Mouse (Mus musculus): Measurements from ENCODE around the gene Kif21b. TPM values are rescaled to one million over a fixed set of nuclear protein-coding genes. Genes with fewer than 3 reads are reported as not detected.

Kif21b gene
- polyA plus RNA-seq, 1 experiment, result 28.6 TPM

GRCm38 (mm10) chr1:136156304-136156703, 25.1 kb downstream of the Kif21b start:
- WGBS, result 97% methylated on average over 4 of the region's 4 CpGs
- peaks cover 76% of the 10 kb centered on the region for H3K36me3 ChIP-seq (ENCODE audit: control insufficient read depth, insufficient read depth, low read length)
- H3K27ac ChIP-seq (ENCODE audit: insufficient read depth, low read depth, low read length), result peak overlapping the region; percentile 68; the same call in 1 of the 2 replicates
- H3K4me3 ChIP-seq (ENCODE audit: low read depth, low read length), result no peak overlapping the region
- peaks cover 28% of the 10 kb centered on the region for H3K4me1 ChIP-seq (ENCODE audit: control insufficient read depth, insufficient read depth, insufficient read length, low read length)
- H3K27me3 ChIP-seq (ENCODE audit: control insufficient read depth, insufficient read depth, low read length), result no peaks in the 10 kb centered on the region
- no peak for TF ChIP-seq CTCF (IDR thresholded peaks at IDR 0.05; ENCODE audit: extremely low read depth, insufficient read length, insufficient replicate concordance, low read depth, low read length)
- TF ChIP-seq POLR2A (IDR thresholded peaks at IDR 0.05; ENCODE audit: low read depth, low read length), result no peak

- peak overlapping the region; percentile 68 for H3K27ac ChIP-seq (ENCODE audit: insufficient read depth, low read depth, low read length)
- WGBS, result 86% methylated on average over 4 of the region's 4 CpGs
These were observed 25.8 kb downstream of the Kif21b start for GRCm38 (mm10) chr1:136156951-136157350.

GRCm38 (mm10) chr1:136159830-136160229, 28.6 kb downstream of the Kif21b start:
- 79% methylated on average over 12 of the region's 12 CpGs for WGBS
- Histone ChIP-seq H3K27ac (ENCODE audit: insufficient read depth, low read depth, low read length) (no peak overlapping the region), H3K36me3 (ENCODE audit: control insufficient read depth, insufficient read depth, low read length) (peaks cover 72% of the 10 kb centered on the region), H3K4me1 (ENCODE audit: control insufficient read depth, insufficient read depth, insufficient read length, low read length) (peaks cover 19% of the 10 kb centered on the region), H3K4me3 (ENCODE audit: low read depth, low read length) (no peak overlapping the region), H3K27me3 (ENCODE audit: control insufficient read depth, insufficient read depth, low read length) (no peaks in the 10 kb centered on the region)
- no peak for TF ChIP-seq CTCF (IDR thresholded peaks at IDR 0.05; ENCODE audit: extremely low read depth, insufficient read length, insufficient replicate concordance, low read depth, low read length)
- no peak for TF ChIP-seq POLR2A (IDR thresholded peaks at IDR 0.05; ENCODE audit: low read depth, low read length)

More at GRCm38 (mm10) chr1:136156951-136157350, 25.8 kb downstream of the Kif21b start:
- Histone ChIP-seq H3K27me3 (ENCODE audit: control insufficient read depth, insufficient read depth, low read length) (no peaks in the 10 kb centered on the region), H3K36me3 (ENCODE audit: control insufficient read depth, insufficient read depth, low read length) (peaks cover 77% of the 10 kb centered on the region), H3K4me3 (ENCODE audit: low read depth, low read length) (no peak overlapping the region), H3K4me1 (ENCODE audit: control insufficient read depth, insufficient read depth, insufficient read length, low read length) (peaks cover 28% of the 10 kb centered on the region)
- TF ChIP-seq CTCF (IDR thresholded peaks at IDR 0.05; ENCODE audit: extremely low read depth, insufficient read length, insufficient replicate concordance, low read depth, low read length), result no peak
- TF ChIP-seq POLR2A (IDR thresholded peaks at IDR 0.05; ENCODE audit: low read depth, low read length), result no peak

GRCm38 (mm10) chr1:136160297-136160696, 29.1 kb downstream of the Kif21b start:
- no peak overlapping the region for H3K27ac ChIP-seq (ENCODE audit: insufficient read depth, low read depth, low read length)
- H3K27me3 ChIP-seq (ENCODE audit: control insufficient read depth, insufficient read depth, low read length), result no peaks in the 10 kb centered on the region
- TF ChIP-seq POLR2A (IDR thresholded peaks at IDR 0.05; ENCODE audit: low read depth, low read length) (no peak), CTCF (IDR thresholded peaks at IDR 0.05; ENCODE audit: extremely low read depth, insufficient read length, insufficient replicate concordance, low read depth, low read length) (no peak)
- peaks cover 75% of the 10 kb centered on the region for H3K36me3 ChIP-seq (ENCODE audit: control insufficient read depth, insufficient read depth, low read length)
- peaks cover 19% of the 10 kb centered on the region for H3K4me1 ChIP-seq (ENCODE audit: control insufficient read depth, insufficient read depth, insufficient read length, low read length)
- 91% methylated on average over 12 of the region's 12 CpGs for WGBS
- H3K4me3 ChIP-seq (ENCODE audit: low read depth, low read length), result no peak overlapping the region

GRCm38 (mm10) chr1:136160930-136161329, 29.7 kb downstream of the Kif21b start:
- Histone ChIP-seq H3K27me3 (ENCODE audit: control insufficient read depth, insufficient read depth, low read length) (no peaks in the 10 kb centered on the region), H3K36me3 (ENCODE audit: control insufficient read depth, insufficient read depth, low read length) (peaks cover 74% of the 10 kb centered on the region), H3K27ac (ENCODE audit: insufficient read depth, low read depth, low read length) (no peak overlapping the region), H3K4me1 (ENCODE audit: control insufficient read depth, insufficient read depth, insufficient read length, low read length) (peaks cover 19% of the 10 kb centered on the region), H3K4me3 (ENCODE audit: low read depth, low read length) (no peak overlapping the region)
- WGBS, result 95% methylated on average over 6 of the region's 6 CpGs
- TF ChIP-seq CTCF (IDR thresholded peaks at IDR 0.05; ENCODE audit: extremely low read depth, insufficient read length, insufficient replicate concordance, low read depth, low read length) (no peak), POLR2A (IDR thresholded peaks at IDR 0.05; ENCODE audit: low read depth, low read length) (no peak)

GRCm38 (mm10) chr1:136161333-136161921, 30.2 kb downstream of the Kif21b start:
- TF ChIP-seq POLR2A (IDR thresholded peaks at IDR 0.05; ENCODE audit: low read depth, low read length) (no peak), CTCF (IDR thresholded peaks at IDR 0.05; ENCODE audit: extremely low read depth, insufficient read length, insufficient replicate concordance, low read depth, low read length) (no peak)
- no peaks in the 10 kb centered on the region for H3K27me3 ChIP-seq (ENCODE audit: control insufficient read depth, insufficient read depth, low read length)
- no peak overlapping the region for H3K4me3 ChIP-seq (ENCODE audit: low read depth, low read length)
- peaks cover 18% of the 10 kb centered on the region for H3K4me1 ChIP-seq (ENCODE audit: control insufficient read depth, insufficient read depth, insufficient read length, low read length)
- H3K36me3 ChIP-seq (ENCODE audit: control insufficient read depth, insufficient read depth, low read length), result peaks cover 69% of the 10 kb centered on the region
- no peak overlapping the region for H3K27ac ChIP-seq (ENCODE audit: insufficient read depth, low read depth, low read length)
- 90% methylated on average over 7 of the region's 7 CpGs for WGBS

- 88% methylated on average over 2 of the region's 2 CpGs for WGBS
- Histone ChIP-seq H3K4me1 (ENCODE audit: control insufficient read depth, insufficient read depth, insufficient read length, low read length) (no peaks in the 10 kb centered on the region), H3K27me3 (ENCODE audit: control insufficient read depth, insufficient read depth, low read length) (no peaks in the 10 kb centered on the region), H3K4me3 (ENCODE audit: low read depth, low read length) (no peak overlapping the region), H3K36me3 (ENCODE audit: control insufficient read depth, insufficient read depth, low read length) (peaks cover 44% of the 10 kb centered on the region), H3K27ac (ENCODE audit: insufficient read depth, low read depth, low read length) (no peak overlapping the region)
- TF ChIP-seq CTCF (IDR thresholded peaks at IDR 0.05; ENCODE audit: extremely low read depth, insufficient read length, insufficient replicate concordance, low read depth, low read length) (no peak), POLR2A (IDR thresholded peaks at IDR 0.05; ENCODE audit: low read depth, low read length) (no peak)
These were observed 34.2 kb downstream of the Kif21b start for GRCm38 (mm10) chr1:136165436-136165835.

Data from small intestine, adult 2 months (tissue).